Mouse (Mus musculus) embryo, embryonic 9.5 days (tissue): ENCODE data around the gene Wnk2.

Experiments
- DNase-seq: peaks from one replicate; pipeline ENCODE4 v3.0.0-alpha.2; 2017; ENCODE audit errors: extremely low spot score

Wnk2 gene

GRCm38 (mm10) chr13:49143323-49143722, 4.5 kb downstream of the Wnk2 start:
- no peak for DNase-seq

DNA sequence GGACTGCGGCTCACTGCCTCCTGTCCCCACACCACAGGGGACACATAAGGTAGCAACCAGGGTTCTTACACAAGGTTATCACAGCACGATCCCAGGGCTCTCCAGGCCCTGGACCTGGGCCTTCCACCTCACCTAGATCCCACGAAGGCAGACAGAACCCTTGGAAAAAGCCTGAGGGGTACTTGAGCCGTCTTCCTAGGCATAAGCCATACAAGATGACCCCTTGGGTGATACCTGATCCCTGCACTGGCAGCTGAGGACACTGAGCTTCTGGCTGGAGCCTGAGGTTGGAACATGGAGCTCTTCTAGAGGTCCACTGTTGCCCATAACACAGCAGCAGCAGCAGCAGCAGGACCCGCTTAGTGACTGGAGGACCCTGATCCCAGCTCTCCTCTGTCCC, 5.4 kb downstream of the Wnk2 start:
- no peak for DNase-seq

DNA sequence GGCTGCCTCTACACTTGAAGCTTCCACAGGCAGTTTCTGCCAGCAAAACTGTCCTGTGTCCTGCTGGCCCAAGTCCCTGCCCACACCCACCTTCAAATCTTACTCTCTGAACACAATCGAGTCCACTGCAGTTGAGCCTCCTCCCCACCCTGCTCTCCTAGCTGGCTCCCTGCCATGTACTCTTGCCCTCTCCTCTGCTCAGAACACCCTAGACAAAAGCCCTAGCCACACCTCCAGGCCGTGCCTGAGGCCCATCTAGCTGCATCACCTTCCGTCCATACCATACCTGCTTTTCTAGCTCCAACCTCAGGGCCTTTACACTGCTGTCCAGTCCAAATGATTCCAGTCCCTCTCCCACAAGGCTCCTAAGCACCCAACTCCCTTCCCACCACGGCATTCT, 7.2 kb downstream of the Wnk2 start:
- no peak for DNase-seq

DNA sequence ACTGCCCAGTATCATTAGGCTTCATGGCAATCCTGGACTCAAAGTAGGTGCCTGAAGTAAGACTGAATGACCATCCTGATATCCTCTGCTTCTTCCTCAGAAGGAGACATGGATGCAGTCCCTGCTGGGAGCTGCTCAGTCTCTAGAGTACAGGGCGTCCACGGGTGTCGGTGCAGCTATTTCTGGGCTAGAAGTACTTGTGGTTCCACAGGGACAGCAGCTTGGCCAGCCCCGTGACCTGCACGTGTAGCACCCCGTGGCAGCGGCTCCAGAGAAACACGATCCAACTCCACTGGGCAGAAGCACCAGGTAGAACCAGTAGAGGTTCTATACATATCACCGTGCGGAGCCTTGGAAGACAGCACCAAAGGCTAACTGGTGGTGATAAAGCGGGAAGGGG, 13.3 kb downstream of the Wnk2 start:
- DNase-seq: no peak

DNA sequence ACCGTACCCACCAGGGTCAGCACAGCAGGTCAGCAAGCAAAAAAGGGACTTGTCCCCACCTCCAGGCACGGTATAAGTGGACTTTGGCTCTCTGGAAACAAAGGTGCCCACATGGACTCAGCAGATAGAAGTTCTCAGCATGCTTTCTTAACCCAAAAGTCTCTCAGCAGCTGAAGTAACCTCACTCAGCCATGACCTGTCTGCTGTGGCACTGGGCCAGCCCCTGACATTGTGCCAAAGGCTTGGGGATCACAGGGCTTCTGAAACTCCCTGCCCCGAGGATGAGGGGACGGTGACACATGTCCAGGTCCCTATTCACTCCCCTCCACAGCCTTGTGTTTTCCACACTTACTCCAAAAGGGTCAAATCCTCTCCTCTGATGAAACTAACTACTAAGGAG, 14.7 kb downstream of the Wnk2 start:
- DNase-seq: no peak

- DNase-seq: no peak
Observed at GRCm38 (mm10) chr13:49131946-49132687, 15.7 kb downstream of the Wnk2 start.

GRCm38 (mm10) chr13:49131342-49131855, 16.4 kb downstream of the Wnk2 start:
- DNase-seq: no peak

- no peak for DNase-seq
Observed at GRCm38 (mm10) chr13:49129845-49130244, 18.0 kb downstream of the Wnk2 start.

DNA sequence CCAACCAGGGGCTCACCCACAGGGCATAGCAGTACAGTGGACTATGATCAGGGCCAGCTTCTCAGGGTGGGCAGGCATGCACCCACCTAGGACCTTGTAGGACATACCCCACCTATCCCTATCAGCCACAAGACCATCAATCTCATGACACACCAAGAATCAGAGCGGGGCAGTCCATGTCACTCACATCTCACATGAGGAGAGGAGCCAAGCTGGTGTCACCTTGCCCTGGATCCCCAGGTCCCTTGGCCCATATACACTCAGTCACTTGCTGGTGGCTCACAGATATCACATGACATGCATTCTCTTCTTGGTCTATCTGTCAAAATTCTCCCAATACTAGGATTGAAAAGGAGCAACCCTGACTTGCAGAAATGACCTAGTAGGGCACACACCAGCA, 18.7 kb downstream of the Wnk2 start:
- DNase-seq: no peak

- no peak for DNase-seq
Observed at GRCm38 (mm10) chr13:49127844-49128631, 19.8 kb downstream of the Wnk2 start.

GRCm38 (mm10) chr13:49122106-49122505, 25.7 kb downstream of the Wnk2 start:
- no peak for DNase-seq

- DNase-seq: no peak
Observed at GRCm38 (mm10) chr13:49117563-49117962, 30.3 kb downstream of the Wnk2 start.

- no peak for DNase-seq
Observed at GRCm38 (mm10) chr13:49114921-49115320, 32.9 kb downstream of the Wnk2 start.

DNA sequence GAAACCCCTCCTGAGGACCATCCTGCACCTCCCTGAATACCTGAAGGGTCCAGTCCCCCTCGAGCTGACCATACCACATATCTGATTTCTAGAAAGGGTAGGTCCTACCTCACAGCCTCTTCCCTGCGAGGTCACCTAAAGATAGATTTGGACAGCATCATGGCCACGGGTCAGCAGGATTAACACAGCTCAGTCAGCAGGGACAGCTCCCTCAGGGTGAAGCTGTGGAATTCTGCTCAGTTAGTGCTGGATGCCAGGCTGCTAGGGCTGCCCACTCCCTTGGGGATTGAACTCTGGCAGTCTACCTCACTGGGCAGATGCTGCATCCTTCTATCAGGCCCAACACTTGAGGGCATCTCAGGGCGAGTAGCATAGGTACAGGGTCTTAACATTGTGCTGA, 33.7 kb downstream of the Wnk2 start:
- DNase-seq: no peak

DNA sequence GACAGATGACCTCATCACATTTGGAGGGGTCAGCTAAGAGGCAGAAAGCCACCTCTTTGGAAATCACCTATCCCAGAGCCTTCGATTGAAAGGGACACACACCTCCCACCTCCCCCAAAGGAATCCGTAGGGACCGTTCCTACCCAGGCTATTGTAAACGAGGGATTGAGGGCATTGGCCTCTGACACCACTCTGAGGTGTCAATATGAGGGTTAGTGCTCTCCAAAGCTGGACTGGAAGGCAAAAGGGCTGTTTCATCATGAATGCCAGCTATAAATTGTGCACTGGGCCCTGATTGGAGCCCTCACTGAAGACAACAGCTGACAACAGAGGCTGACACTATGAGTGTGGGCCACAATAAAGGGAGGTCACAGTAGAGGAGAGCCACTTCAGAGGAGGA, 34.5 kb downstream of the Wnk2 start:
- DNase-seq: no peak

GRCm38 (mm10) chr13:49112652-49113051, 35.2 kb downstream of the Wnk2 start:
- no peak for DNase-seq

DNA sequence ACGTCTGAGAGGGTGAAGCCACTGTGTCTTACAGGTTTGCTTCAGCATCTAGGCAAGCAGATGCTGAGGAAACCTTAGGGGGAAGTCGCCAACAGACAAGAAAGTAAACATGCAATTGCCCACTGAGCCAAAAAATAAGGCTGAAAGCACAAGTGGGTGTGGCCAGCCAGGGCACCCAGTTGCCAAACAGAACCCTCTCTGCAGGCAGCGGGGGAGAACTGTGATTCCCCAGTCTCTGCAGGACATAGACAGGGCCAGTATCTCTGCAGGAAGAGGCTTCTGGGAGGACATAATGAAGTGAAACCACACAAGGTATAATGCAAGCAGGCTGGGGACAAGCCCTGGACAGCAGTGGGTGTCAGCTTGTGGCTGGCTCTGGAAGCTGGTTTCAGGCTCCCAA, 38.1 kb downstream of the Wnk2 start:
- no peak for DNase-seq

GRCm38 (mm10) chr13:49108119-49108846, 39.5 kb downstream of the Wnk2 start:
- DNase-seq: no peak

- no peak for DNase-seq
Observed at GRCm38 (mm10) chr13:49103913-49104312, 43.9 kb downstream of the Wnk2 start.

DNA sequence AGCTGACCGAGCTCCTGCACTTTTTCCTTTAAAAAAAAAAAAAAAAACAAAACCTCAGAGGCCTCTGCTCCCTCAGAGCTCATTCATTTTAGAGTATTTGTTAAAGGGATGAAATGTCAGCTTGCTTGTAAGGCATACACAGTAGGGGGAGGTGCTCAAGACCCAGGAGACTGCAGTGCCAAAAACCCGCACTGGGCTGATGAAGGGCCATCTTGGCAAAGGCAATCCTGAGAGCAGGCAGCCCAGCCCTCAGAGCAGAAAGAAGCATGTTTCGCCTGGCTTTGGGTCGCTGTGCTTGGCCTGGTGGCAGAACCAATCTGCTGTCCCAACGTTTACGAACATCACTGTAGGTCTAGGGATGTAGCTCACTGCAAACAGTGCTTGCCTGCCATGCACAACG, 44.6 kb downstream of the Wnk2 start:
- DNase-seq: no peak

GRCm38 (mm10) chr13:49100417-49100816, 47.4 kb downstream of the Wnk2 start:
- DNase-seq: no peak

DNA sequence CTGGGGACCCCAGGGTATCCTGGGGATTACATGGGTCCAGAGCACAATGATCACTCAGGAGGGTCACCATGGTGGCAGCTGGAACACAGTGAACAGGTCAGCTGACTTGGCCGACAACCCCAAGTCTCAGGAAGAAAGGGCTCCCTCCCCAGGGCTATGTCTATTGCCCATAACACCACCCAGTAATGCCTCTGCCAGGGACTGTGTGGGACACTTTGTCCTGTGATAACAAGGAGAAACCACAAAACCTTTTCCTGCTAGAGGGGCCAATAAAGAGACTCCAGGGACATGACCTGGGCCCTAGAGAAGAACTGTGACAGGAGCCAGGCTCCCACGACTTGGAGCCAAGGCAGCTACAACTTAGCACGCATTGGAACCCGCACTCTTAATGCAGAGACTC, 51.0 kb downstream of the Wnk2 start:
- no peak for DNase-seq
